Mouse (Mus musculus) ES-E14 (cell line): ENCODE measurements around the gene Bcas3. TPM values are rescaled to one million over a fixed set of nuclear protein-coding genes. Genes with fewer than 3 reads are reported as not detected.

ENCODE experiments used
- DNase-seq: peaks from one replicate; pipeline ENCODE4 v3.0.0-alpha.2; 2013; ENCODE audit warnings: low read depth, low spot score
- H3K27ac ChIP-seq: 2 replicates; pipeline ENCODE4 v1.5.1; 2012; ENCODE audit warnings: low read depth, mild to moderate bottlenecking, low read length, moderate library complexity, mixed read lengths; ENCODE audit not compliant: poor library complexity, insufficient read depth, severe bottlenecking
- H3K36me3 ChIP-seq: 2 replicates; pipeline ENCODE4 v1.6.1; 2012; ENCODE audit warnings: mild to moderate bottlenecking, low read length, moderate library complexity, mixed read lengths; ENCODE audit not compliant: control insufficient read depth, poor library complexity, insufficient read depth, severe bottlenecking
- H3K4me1 ChIP-seq, 2 experiments: fragments of 150-350 bp in 1 of 2; sonication (generic) in 1 of 2; 2 replicates each; pipeline ENCODE4 v1.6.1; 2012; ENCODE audit warnings: low read length in 2 of 2, mild to moderate bottlenecking in 1 of 2, mixed read lengths in 1 of 2; ENCODE audit not compliant: control insufficient read depth in 2 of 2, insufficient read depth in 2 of 2, poor library complexity in 1 of 2
- H3K4me3 ChIP-seq, 2 experiments: fragments of 150-350 bp in 1 of 2; sonication (generic) in 1 of 2; 2 replicates each; pipeline ENCODE4 v1.5.1; 2012; ENCODE audit warnings: low read length in 2 of 2, low read depth in 1 of 2, mild to moderate bottlenecking in 1 of 2, mixed read lengths in 1 of 2; ENCODE audit not compliant: insufficient read depth in 1 of 2, poor library complexity in 1 of 2, severe bottlenecking in 1 of 2
- H3K9ac ChIP-seq: 2 replicates; pipeline ENCODE4 v1.6.1; 2012; ENCODE audit warnings: low read depth, mild to moderate bottlenecking, low read length, mixed read lengths; ENCODE audit not compliant: poor library complexity, insufficient read depth, severe bottlenecking
- H3K9me3 ChIP-seq: fragments of 150-350 bp; sonication (generic); 2 replicates; pipeline ENCODE4 v1.6.1; 2012; ENCODE audit warnings: low read depth, mild to moderate bottlenecking, low read length; ENCODE audit not compliant: control insufficient read depth, insufficient read depth
- CHD2 ChIP-seq: IDR thresholded peaks from 2 replicates; pipeline ENCODE4 v1.6.1; 2014; ENCODE audit warnings: mild to moderate bottlenecking, low read depth, low read length, inconsistent platforms
- HCFC1 ChIP-seq: IDR thresholded peaks from 2 replicates; pipeline ENCODE4 v1.6.1; 2012; ENCODE audit warnings: low read length, inconsistent platforms, borderline replicate concordance; ENCODE audit not compliant: insufficient read depth
- MAFK ChIP-seq: IDR thresholded peaks from 2 replicates; pipeline ENCODE4 v1.6.1; 2014; ENCODE audit warnings: mild to moderate bottlenecking, low read depth, low read length, inconsistent platforms; ENCODE audit not compliant: insufficient read depth
- ZC3H11A ChIP-seq: IDR thresholded peaks from 2 replicates; pipeline ENCODE4 v1.6.1; 2012; ENCODE audit warnings: low read depth, mild to moderate bottlenecking, inconsistent platforms, low read length, borderline replicate concordance
- ZNF384 ChIP-seq: IDR thresholded peaks from 2 replicates; pipeline ENCODE4 v1.6.1; 2012; ENCODE audit warnings: low read depth, low read length, inconsistent platforms
- in situ Hi-C, 2 experiments: fragments of 600-800 bp; cut with MboI; formaldehyde crosslinking; loops; one replicate each; pipeline ENCODE4 v1.15.1; 2025; ENCODE audit warnings: low sequenced_read_pairs in 2 of 2, inconsistent platforms in 1 of 2; ENCODE audit not compliant: unreplicated experiment in 2 of 2
- total RNA-seq: library from RNA; depleted of rRNA; stranded (reverse); fragments of 300-350 nt; gene quantifications from 2 replicates; pipeline ENCODE4 v1.2.3, GENCODE M21; 2012

Bcas3 gene
- total RNA-seq, 1 experiment, result 23.6 TPM

GRCm38 (mm10) chr11:85729725-85730124 is 376.8 kb downstream of the Bcas3 start:
- TF ChIP-seq ZC3H11A (no peak), MAFK (no peak), ZNF384 (no peak), HCFC1 (no peak), CHD2 (no peak)
- no peak overlapping the region for H3K9ac ChIP-seq
- in situ Hi-C loops, result no loop called here
- DNase-seq, result no peak
- no peaks in the 10 kb centered on the region for H3K36me3 ChIP-seq
- H3K4me1 ChIP-seq, result peaks cover 0 to 3% of the 10 kb centered on the region in 2 experiments; a peak in 1 of 4 replicates
- no peaks in the 10 kb centered on the region for H3K9me3 ChIP-seq
- H3K4me3 ChIP-seq, result no peak overlapping the region
- no peak overlapping the region for H3K27ac ChIP-seq

DNA sequence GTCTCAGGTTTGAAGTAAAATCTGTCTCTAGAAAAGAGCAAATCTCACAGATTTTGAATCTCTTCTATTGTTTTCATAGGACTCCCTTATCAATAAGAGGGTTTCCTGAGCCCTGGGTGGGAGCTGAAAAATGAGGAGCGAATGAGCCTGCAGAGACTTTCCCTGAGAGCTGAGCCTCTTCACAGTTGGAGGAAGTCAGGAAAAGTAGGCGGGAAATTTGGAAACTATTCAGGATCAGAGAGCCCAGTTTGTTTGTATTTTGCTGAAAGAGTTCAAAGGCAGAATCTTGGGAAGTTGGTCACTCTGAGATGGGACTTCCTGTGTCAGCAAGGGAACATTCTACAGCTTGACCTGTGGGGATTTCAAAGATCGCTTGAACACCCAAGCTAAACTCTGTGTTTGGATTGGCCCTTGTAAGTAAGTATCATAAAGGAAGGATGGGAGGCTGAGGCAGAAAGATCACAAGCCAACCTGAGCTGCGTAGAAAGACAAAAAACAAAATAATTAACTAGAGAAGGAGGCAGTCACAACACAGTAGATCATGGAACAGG is 379.6 kb downstream of the Bcas3 start:
- DNase-seq, result no peak
- no peak overlapping the region for H3K27ac ChIP-seq
- H3K9ac ChIP-seq, result no peak overlapping the region
- no peak overlapping the region for H3K4me3 ChIP-seq
- in situ Hi-C loops, result no loop called here
- H3K9me3 ChIP-seq, result no peaks in the 10 kb centered on the region
- TF ChIP-seq HCFC1, result no peak
- TF ChIP-seq CHD2, result no peak
- TF ChIP-seq ZNF384, result no peak
- TF ChIP-seq MAFK, result no peak
- TF ChIP-seq ZC3H11A, result no peak
- no peaks in the 10 kb centered on the region for H3K36me3 ChIP-seq
- H3K4me1 ChIP-seq, result peaks cover 0 to 3% of the 10 kb centered on the region in 2 experiments; a peak in 1 of 4 replicates

- no peak overlapping the region for H3K9ac ChIP-seq
- H3K4me1 ChIP-seq, result peaks cover 0 to 3% of the 10 kb centered on the region in 2 experiments; a peak in 1 of 4 replicates
- H3K27ac ChIP-seq, result no peak overlapping the region
- no peak overlapping the region for H3K4me3 ChIP-seq
- no peaks in the 10 kb centered on the region for H3K9me3 ChIP-seq
- DNase-seq, result no peak
- no peaks in the 10 kb centered on the region for H3K36me3 ChIP-seq
- TF ChIP-seq HCFC1 (no peak), CHD2 (no peak), MAFK (no peak), ZC3H11A (no peak), ZNF384 (no peak)
- in situ Hi-C loops, result no loop called here
These were observed 380.6 kb downstream of the Bcas3 start for GRCm38 (mm10) chr11:85733577-85733976.

DNA sequence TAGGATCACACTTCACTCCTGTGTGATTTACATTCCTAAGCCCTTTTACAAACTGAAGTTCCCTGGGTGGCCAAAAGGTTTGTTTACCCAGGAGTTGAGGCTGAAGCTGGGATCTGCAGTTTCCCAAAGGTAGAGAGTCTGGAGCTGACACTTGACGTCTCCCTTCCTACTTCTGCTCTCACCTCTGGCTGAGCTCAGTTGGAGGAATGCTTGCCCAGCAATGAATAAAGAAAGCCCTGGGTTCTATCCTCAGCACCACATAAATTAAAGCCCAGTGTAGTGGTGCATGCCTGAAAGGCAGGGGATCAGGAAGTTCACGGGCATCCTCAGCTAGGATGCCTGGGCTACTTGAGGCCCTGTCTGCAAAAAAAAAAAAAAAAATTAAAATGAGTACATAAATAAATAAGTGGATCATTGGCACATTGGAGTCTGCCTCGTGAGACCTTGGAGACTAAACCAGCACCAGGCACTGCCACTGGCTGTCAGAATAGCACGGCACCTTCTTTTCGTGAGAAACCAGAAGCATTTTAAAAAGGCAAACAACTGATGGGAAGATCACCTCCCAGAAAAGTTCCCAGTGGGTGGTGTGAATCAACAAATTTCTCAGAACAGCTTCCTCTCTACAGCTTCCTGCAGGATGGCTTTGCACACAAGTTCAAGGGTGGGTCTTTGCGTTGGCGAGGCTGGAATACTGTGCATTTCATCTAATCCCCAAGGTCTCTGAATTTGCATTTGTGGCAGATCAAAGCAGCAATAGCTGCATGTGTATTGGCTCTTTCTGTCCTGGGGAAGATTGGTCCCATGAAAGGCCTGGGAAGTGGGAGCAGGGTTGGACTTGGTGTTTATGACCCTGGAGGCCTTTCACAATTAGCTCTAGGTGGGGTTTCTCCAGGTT is 381.6 kb downstream of the Bcas3 start:
- TF ChIP-seq CHD2, result no peak
- TF ChIP-seq HCFC1, result no peak
- TF ChIP-seq MAFK, result no peak
- no peak for TF ChIP-seq ZC3H11A
- TF ChIP-seq ZNF384, result no peak

More for the DNA sequence above, 381.6 kb downstream of the Bcas3 start:
- in situ Hi-C loops, result no loop called here
- no peaks in the 10 kb centered on the region for H3K9me3 ChIP-seq
- H3K9ac ChIP-seq, result no peak overlapping the region
- H3K4me1 ChIP-seq, result peaks cover 0 to 3% of the 10 kb centered on the region in 2 experiments; a peak in 1 of 4 replicates
- no peaks in the 10 kb centered on the region for H3K36me3 ChIP-seq
- DNase-seq, result no peak
- H3K27ac ChIP-seq, result no peak overlapping the region
- H3K4me3 ChIP-seq, result no peak overlapping the region
